Mouse (Mus musculus) 416B (cell line): ENCODE results near the gene Itprip.
"Not testable (repeated sequence)": the region's sequence is repeated elsewhere in the genome, so short reads cannot be mapped to it uniquely, and the experiment has no call there.

Experiments
- DNase-seq: peaks from one replicate; pipeline ENCODE4 v3.0.0; 2011; ENCODE audit warnings: low read depth

The Itprip gene

DNA sequence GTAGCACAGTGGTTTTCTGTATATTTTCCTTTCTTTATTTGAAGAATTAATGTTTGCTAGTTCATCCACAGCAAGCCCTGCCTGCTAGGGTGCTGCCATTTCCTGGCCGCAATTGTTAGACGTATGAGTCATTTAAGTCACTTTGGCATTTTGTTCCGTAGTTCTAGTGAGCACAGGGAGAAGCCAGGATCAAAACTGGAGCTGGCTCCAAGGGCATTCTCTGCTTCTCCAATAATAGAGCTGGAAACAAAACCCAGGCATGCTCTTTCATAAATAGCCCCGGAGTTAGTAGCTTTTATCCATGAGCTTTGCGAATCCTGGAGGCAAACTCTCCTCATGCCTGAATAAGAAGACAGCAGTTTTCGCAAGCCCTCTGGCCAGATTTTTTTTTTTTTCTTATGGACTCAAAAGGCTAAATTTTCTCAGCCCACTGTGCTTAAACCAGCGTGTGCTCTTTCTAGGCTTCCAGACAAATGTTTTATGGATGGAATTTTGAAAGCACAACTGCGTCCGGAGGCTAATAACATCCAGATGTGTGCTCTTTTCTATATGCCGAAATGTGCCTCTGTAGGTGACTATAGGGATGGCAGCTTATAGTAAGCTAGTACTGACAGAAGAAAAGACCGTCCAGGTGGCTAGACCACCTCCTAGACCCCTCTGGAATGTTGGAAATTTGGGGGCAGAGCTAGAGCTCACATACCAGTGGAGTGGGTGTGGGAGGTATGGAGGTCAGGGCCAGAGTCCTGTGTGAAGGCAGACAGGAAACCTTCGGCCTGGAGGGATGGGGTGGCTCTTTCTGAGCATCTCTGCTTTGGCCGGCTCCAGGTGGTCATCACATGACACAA is 64.9 kb downstream of the Itprip start:
- peak; percentile 75 for DNase-seq

DNA sequence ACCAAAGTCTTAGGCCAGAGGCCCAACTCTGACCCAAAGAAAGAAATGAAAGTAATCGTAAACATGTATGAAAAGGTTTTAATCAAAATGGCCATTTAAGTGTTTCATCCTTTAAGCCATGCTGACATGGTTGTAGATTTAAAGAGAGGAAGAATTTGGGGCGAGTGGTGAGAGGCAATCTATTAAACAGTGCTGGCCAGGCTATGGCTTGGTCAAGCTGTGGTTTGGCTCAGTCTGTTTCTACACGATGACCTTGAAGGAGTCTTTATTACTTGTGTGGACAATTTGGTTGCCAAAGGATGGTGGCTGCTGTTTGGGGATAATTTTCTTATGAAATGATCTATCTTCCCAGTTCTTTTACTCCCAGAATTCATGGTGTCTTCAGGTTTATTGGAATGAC is 66.0 kb downstream of the Itprip start:
- DNase-seq = peak; percentile 63

DNA sequence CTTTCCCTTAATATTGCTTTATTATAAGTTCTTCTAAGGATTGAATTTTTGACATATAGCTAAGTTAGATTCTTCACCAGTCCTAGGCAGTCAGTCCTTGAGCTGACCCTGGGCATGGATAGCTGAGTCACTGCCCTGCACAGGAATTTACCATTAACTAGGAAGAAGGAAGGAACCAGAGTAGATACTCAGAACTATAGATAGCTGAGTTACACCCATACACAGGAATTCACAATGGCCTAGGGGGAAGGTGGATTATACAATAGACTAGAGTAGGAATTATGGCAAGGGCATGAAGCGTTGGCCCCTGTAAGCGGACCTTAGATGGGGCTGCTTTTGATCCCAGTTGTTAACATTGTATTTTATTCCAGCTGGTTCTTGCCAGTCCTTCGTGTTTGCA is 67.0 kb downstream of the Itprip start:
- DNase-seq = not testable (repeated sequence)

DNA sequence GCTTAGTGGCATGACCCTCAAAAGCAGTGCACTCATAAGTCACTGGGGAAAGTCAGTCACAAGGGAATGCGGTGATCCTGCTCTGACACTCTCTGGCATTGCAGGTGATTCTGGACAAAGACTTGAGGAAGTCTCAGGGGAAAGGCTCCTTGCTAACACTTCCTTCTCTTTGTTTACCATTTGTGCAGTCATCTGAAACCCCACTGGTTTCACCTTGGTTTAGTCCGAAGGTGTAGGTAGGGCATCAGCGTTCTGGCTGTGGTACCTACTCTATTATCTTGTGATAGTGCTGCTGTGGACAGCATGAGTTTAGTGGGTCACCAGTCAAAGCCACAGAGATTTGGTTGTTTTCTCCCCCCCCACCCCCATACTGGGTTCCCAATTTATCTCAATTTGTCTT is 69.4 kb downstream of the Itprip start:
- no peak for DNase-seq
